Mouse (Mus musculus): ENCODE measurements around the gene Tet3.

DNA sequence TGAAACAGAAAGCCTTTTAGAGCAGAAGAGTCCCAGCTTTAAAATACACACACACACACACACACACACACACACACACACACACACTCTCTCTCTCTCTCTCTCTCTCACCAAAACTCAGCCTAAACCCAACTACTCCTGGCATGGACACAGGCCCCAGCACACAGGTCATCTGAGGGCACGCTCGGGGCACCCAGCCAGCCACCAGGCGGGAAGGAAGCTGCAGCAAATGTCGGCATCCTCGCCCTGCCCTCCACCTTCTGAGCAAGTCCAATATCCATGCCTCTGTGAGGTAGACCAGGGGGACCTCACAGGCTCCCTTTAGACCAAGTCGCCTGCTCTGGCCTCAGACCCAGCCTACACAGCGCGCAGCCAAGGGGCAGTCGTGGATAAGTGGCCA lies 14.4 kb upstream of the Tet3 start:
- TF ChIP-seq CTCF (IDR thresholded peaks at IDR 0.05; ENCODE audit: low read depth), result no peak
- TF ChIP-seq EP300 (IDR thresholded peaks at IDR 0.05; ENCODE audit: low read depth), result no peak

All from liver, postnatal 0 days (tissue).